Mouse (Mus musculus) forebrain, embryonic 10.5 days (tissue): Measurements from ENCODE around the gene Rimklb. TPM values are rescaled to one million over a fixed set of nuclear protein-coding genes. Genes with fewer than 3 reads are reported as not detected.

Experiments
- DNase-seq: peaks from one replicate; pipeline ENCODE4 v3.0.0-alpha.2; 2017; ENCODE audit warnings: low spot score; ENCODE audit errors: extremely low spot score
- H3K27ac ChIP-seq: fragments of 300-500 bp; sonication (generic); 2 replicates; pipeline ENCODE4 v1.5.1; 2016; ENCODE audit warnings: mild to moderate bottlenecking
- H3K27me3 ChIP-seq: fragments of 300-500 bp; sonication (generic); 2 replicates; pipeline ENCODE4 v1.6.1; 2016; ENCODE audit warnings: mild to moderate bottlenecking; ENCODE audit not compliant: poor library complexity, severe bottlenecking
- H3K36me3 ChIP-seq: fragments of 300-500 bp; sonication (generic); replicated peaks from 2 replicates; pipeline ENCODE4 v1.6.1; 2016; ENCODE audit warnings: mild to moderate bottlenecking, moderate library complexity
- H3K4me1 ChIP-seq: fragments of 300-500 bp; sonication (generic); 2 replicates; pipeline ENCODE4 v1.6.1; 2016
- H3K4me3 ChIP-seq: fragments of 300-500 bp; sonication (generic); 2 replicates; pipeline ENCODE4 v1.5.1; 2016; ENCODE audit warnings: mild to moderate bottlenecking, moderate library complexity
- H3K9me3 ChIP-seq: fragments of 300-500 bp; sonication (generic); 2 replicates; pipeline ENCODE4 v1.6.1; 2016; ENCODE audit warnings: mild to moderate bottlenecking, moderate library complexity
- WGBS: fragments of 180-500 bp; shearing (Covaris S2); methylation state at CpG from one replicate; pipeline ENCODE4 v1.1.7; 2016; 5-methylcytosine and 5-hydroxymethylcytosine counted together
- polyA plus RNA-seq: library from polyadenylated mRNA; unstranded; fragments of >200 nt; fragmentation: Nextera tagmentation; extraction: Ambion mirVana; gene quantifications from 2 replicates; pipeline ENCODE4 v1.2.1, GENCODE M21; 2016

Rimklb gene
- polyA plus RNA-seq, 1 experiment from 2014 or later, result 44.4 TPM

- H3K36me3 ChIP-seq, result peaks cover 59% of the 10 kb centered on the region
- no peak for DNase-seq
- H3K4me1 ChIP-seq, result no peaks in the 10 kb centered on the region
- 94% methylated on average over 7 of the region's 7 CpGs for WGBS
- no peak overlapping the region for H3K4me3 ChIP-seq
- H3K27me3 ChIP-seq, result no peaks in the 10 kb centered on the region
- H3K9me3 ChIP-seq, result no peaks in the 10 kb centered on the region
- no peak overlapping the region for H3K27ac ChIP-seq
These were observed 50.7 kb downstream of the Rimklb start for GRCm38 (mm10) chr6:122447848-122448247.

GRCm38 (mm10) chr6:122445215-122445614 lies 53.3 kb downstream of the Rimklb start:
- Histone ChIP-seq H3K27ac (no peak overlapping the region), H3K9me3 (no peaks in the 10 kb centered on the region), H3K4me1 (no peaks in the 10 kb centered on the region), H3K36me3 (peaks cover 39% of the 10 kb centered on the region), H3K27me3 (no peaks in the 10 kb centered on the region), H3K4me3 (no peak overlapping the region)
- 89% methylated on average over 6 of the region's 6 CpGs for WGBS
- DNase-seq, result no peak

- 86% methylated on average over 4 of the region's 4 CpGs for WGBS
- no peak for DNase-seq
These were observed 57.8 kb downstream of the Rimklb start for GRCm38 (mm10) chr6:122440632-122441226.

DNA sequence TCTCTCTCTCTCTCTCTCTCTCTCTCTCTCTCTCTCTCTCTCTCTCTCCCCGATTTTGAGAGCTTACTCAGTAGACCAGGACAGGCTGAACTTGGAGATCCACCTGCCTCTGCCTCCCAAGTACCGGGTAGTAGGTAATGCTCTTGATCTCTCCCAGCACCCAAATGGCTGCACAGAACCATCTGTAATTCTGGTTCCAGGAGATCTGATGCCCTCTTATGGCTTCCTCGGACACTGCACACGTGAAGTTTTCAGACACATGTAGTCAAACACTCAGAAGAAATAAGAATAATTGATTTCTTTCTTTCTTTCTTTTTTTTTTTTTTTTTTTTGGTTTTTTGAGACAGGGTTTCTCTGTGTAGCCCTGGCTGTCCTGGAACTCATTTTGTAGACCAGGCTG lies 59.3 kb downstream of the Rimklb start:
- Histone ChIP-seq H3K9me3 (no peaks in the 10 kb centered on the region), H3K27me3 (no peaks in the 10 kb centered on the region), H3K4me1 (no peaks in the 10 kb centered on the region), H3K4me3 (no peak overlapping the region), H3K27ac (no peak overlapping the region), H3K36me3 (no peaks in the 10 kb centered on the region)
- DNase-seq, result no peak
- 81% methylated on average over 4 of the region's 4 CpGs for WGBS

More at GRCm38 (mm10) chr6:122440632-122441226, 57.8 kb downstream of the Rimklb start:
- no peak overlapping the region for H3K27ac ChIP-seq
- H3K36me3 ChIP-seq, result no peaks in the 10 kb centered on the region
- H3K4me1 ChIP-seq, result no peaks in the 10 kb centered on the region
- no peaks in the 10 kb centered on the region for H3K27me3 ChIP-seq
- H3K4me3 ChIP-seq, result no peak overlapping the region
- H3K9me3 ChIP-seq, result no peaks in the 10 kb centered on the region

DNA sequence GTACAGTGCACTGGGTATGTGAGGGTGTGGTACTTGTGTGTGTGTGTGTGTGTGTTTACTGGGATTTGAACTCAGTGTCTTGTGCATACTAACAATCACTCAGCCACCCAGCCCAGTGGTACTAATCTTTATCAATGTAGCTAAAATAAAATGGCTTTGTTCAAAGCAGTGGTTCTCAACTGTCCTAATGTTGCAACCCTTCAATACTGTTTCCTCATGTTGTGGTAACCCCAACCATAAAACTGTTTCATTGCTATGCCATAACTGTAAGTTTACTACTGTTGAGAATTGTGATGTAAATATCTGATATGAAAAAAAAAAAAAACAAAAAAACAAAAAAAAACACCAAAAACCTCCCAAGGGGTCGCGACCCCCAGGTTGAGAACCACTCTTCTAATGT lies 63.3 kb downstream of the Rimklb start:
- Histone ChIP-seq H3K27me3 (no peaks in the 10 kb centered on the region), H3K4me1 (no peaks in the 10 kb centered on the region), H3K4me3 (no peak overlapping the region), H3K9me3 (no peaks in the 10 kb centered on the region), H3K27ac (no peak overlapping the region), H3K36me3 (no peaks in the 10 kb centered on the region)
- WGBS, result 88% methylated on average over 2 of the region's 2 CpGs
- no peak for DNase-seq

DNA sequence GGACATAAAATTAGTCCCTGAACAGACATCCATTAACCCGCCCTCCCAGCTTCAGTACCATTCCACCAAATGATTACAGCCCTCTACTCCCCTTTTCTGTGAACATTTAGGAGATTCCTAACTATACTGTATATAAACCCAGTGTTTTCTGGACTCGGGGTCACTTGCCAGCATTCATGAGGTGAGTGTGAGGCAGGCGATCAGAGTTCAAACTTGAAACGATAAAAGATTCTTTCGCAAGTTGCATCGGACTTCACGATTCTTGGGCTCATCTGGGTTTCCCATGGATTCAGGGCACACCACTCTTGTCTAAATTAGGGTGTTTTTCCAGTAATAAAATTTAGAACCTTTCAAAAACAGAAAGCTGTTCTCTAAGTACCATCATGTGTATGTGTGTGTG lies 71.1 kb downstream of the Rimklb start:
- Histone ChIP-seq H3K4me1 (no peaks in the 10 kb centered on the region), H3K9me3 (peaks cover 6% of the 10 kb centered on the region; the same call in 1 of the 2 replicates), H3K27ac (no peak overlapping the region), H3K36me3 (no peaks in the 10 kb centered on the region), H3K4me3 (no peak overlapping the region), H3K27me3 (no peaks in the 10 kb centered on the region)
- WGBS, result 93% methylated on average over 7 of the region's 7 CpGs
- DNase-seq, result no peak

GRCm38 (mm10) chr6:122417015-122417414 lies 81.5 kb downstream of the Rimklb start:
- WGBS, result 77% methylated on average over 7 of the region's 7 CpGs

GRCm38 (mm10) chr6:122416347-122416746 lies 82.2 kb downstream of the Rimklb start:
- DNase-seq, result no peak
- 68% methylated on average over 4 of the region's 4 CpGs for WGBS
- Histone ChIP-seq H3K27ac (no peak overlapping the region), H3K9me3 (no peaks in the 10 kb centered on the region), H3K27me3 (no peaks in the 10 kb centered on the region), H3K36me3 (no peaks in the 10 kb centered on the region), H3K4me3 (no peak overlapping the region), H3K4me1 (peaks cover 15% of the 10 kb centered on the region)

More at GRCm38 (mm10) chr6:122417015-122417414, 81.5 kb downstream of the Rimklb start:
- Histone ChIP-seq H3K36me3 (no peaks in the 10 kb centered on the region), H3K4me1 (peaks cover 15% of the 10 kb centered on the region), H3K27me3 (no peaks in the 10 kb centered on the region), H3K4me3 (no peak overlapping the region), H3K9me3 (no peaks in the 10 kb centered on the region), H3K27ac (no peak overlapping the region)
- DNase-seq, result no peak

DNA sequence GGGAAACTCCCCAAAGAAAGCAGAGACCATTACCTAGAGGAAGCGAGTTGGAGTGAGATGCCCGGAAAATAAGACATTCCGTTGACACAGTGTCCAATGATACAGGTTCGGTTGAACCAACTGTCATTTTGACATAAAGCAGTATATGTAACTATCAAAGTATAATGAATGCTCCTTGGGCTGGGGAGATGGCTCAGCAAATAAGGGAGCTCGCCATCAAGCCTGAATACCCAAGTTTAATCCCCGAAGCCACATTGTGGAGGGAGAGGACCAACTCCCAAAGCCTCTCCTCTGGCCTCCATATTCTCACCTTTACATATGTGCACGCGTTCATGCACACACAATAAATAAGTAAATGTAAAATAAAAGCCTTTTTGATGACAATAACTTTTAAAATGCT lies 87.3 kb downstream of the Rimklb start:
- Histone ChIP-seq H3K27ac (no peak overlapping the region), H3K4me1 (peaks cover 4% of the 10 kb centered on the region), H3K4me3 (no peak overlapping the region), H3K36me3 (no peaks in the 10 kb centered on the region), H3K27me3 (no peaks in the 10 kb centered on the region), H3K9me3 (no peaks in the 10 kb centered on the region)
- no peak for DNase-seq
- 94% methylated on average over 8 of the region's 8 CpGs for WGBS

DNA sequence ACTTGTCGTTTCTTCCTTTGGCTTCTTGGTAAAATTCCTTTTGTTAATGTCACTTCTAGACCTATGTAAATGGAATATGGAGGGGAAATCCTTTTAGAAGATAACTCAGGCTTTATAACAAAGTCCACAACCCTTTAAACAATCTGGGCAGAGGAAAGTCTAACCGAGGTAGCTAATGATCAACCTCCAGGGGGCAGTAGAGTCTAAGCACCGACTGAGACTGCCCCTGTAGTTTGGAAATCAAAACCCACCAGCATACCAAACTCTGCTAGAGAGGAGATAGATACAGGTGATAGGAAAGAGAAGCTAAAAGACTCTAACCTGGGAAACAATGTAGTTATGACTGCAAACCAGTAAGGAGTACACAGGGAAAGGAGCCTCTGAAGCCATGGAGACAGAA lies 96.3 kb downstream of the Rimklb start:
- Histone ChIP-seq H3K27me3 (no peaks in the 10 kb centered on the region), H3K36me3 (no peaks in the 10 kb centered on the region), H3K4me3 (no peak overlapping the region), H3K4me1 (no peaks in the 10 kb centered on the region), H3K27ac (no peak overlapping the region), H3K9me3 (no peaks in the 10 kb centered on the region)
- no peak for DNase-seq
- WGBS, result 17% methylated on average over 3 of the region's 3 CpGs

DNA sequence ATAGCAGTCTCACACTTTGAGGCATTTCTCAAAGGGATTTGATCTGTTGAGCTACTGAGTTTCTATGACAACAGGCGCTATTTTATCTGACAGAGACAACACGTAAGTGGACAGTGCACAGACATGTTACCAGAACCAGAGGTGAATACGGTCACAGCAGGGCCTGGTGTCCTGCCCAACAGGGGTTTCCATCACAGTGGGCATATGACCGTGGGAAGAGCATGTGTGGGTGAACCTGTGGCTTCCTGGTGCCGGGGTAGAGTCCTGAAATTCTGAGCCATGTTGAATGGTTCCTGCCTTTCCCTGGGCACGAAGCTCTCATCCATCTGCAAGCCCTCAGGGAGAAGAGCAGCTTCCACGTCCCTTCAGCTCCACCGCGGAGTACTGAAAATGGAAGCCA lies 98.3 kb downstream of the Rimklb start:
- no peak for DNase-seq
- no peaks in the 10 kb centered on the region for H3K27me3 ChIP-seq
- no peaks in the 10 kb centered on the region for H3K4me1 ChIP-seq
- H3K27ac ChIP-seq, result no peak overlapping the region
- no peaks in the 10 kb centered on the region for H3K36me3 ChIP-seq
- no peak overlapping the region for H3K4me3 ChIP-seq
- WGBS, result 88% methylated on average over 9 of the region's 9 CpGs
- H3K9me3 ChIP-seq, result peaks cover 7% of the 10 kb centered on the region; the same call in 1 of the 2 replicates
